Mouse (Mus musculus) heart, adult 2 months (tissue): Measurements from ENCODE around the gene Tlr2. TPM values are rescaled to one million over a fixed set of nuclear protein-coding genes. Genes with fewer than 3 reads are reported as not detected.
"Not testable (repeated sequence)": the region's sequence is repeated elsewhere in the genome, so short reads cannot be mapped to it uniquely, and the experiment has no call there.

Experiments used
- DNase-seq, 2 experiments: peaks; one replicate each; pipeline ENCODE4 v3.0.0; 2021
- H3K27ac ChIP-seq: fragments of 200-600 bp; 2 replicates; pipeline ENCODE4 v1.8.1; 2022
- H3K27me3 ChIP-seq: fragments of 200-500 bp; 2 replicates; pipeline ENCODE4 v1.6.1; 2012; ENCODE audit warnings: mild to moderate bottlenecking, low read length, inconsistent platforms, mixed read lengths; ENCODE audit not compliant: control insufficient read depth, insufficient read depth
- H3K36me3 ChIP-seq: fragments of 200-500 bp; 2 replicates; pipeline ENCODE4 v1.6.1; 2012; ENCODE audit warnings: low read length, inconsistent platforms; ENCODE audit not compliant: control insufficient read depth, insufficient read depth
- H3K4me1 ChIP-seq: fragments of 200-500 bp; 2 replicates; pipeline ENCODE4 v1.6.1; 2011; ENCODE audit warnings: low read length; ENCODE audit not compliant: control insufficient read depth, insufficient read depth
- H3K4me3 ChIP-seq: fragments of 200-600 bp; 2 replicates; pipeline ENCODE4 v1.8.1; 2022
- H3K79me2 ChIP-seq: fragments of 200-500 bp; replicated peaks from 2 replicates; pipeline ENCODE4 v1.6.1; 2012; ENCODE audit warnings: mild to moderate bottlenecking, inconsistent platforms, low read length, moderate library complexity, mixed read lengths; ENCODE audit not compliant: control insufficient read depth, insufficient read depth
- H3K9ac ChIP-seq: fragments of 200-500 bp; 2 replicates; pipeline ENCODE4 v1.6.1; 2012; ENCODE audit warnings: low read depth, mild to moderate bottlenecking, control low read depth, inconsistent platforms, low read length, mixed read lengths
- CTCF ChIP-seq: fragments of 200-600 bp; IDR thresholded peaks from 2 replicates; pipeline ENCODE4 v1.8.1; 2022; ENCODE audit warnings: antibody characterized with exemption, mild to moderate bottlenecking, moderate library complexity
- EP300 ChIP-seq: fragments of 200-500 bp; IDR thresholded peaks from 2 replicates; pipeline ENCODE4 v1.6.1; 2011; ENCODE audit warnings: low read depth, low read length, control low read depth; ENCODE audit not compliant: insufficient read depth
- POLR2A ChIP-seq: fragments of 200-500 bp; IDR thresholded peaks from 2 replicates; pipeline ENCODE4 v1.6.1; 2011; ENCODE audit warnings: mild to moderate bottlenecking, low read depth, low read length, control low read depth; ENCODE audit not compliant: insufficient read depth
- WGBS: fragments of 180-500 bp; shearing (Covaris S2); methylation state at CpG from one replicate; pipeline ENCODE4 v1.1.7; 2018; 5-methylcytosine and 5-hydroxymethylcytosine counted together
- intact Hi-C: fragments of 180-260 bp; cut with DNase I; formaldehyde crosslinking; loops from one replicate; pipeline ENCODE4 v1.15.1; 2025
- long read RNA-seq: library from polyadenylated mRNA; stranded (forward); transcript quantifications from one replicate; pipeline ENCODE4 v2.0.0, GENCODE M21; 2021
- polyA plus RNA-seq: library from polyadenylated mRNA; depleted of rRNA; stranded (reverse); fragments of >200 nt; gene quantifications from 2 replicates; pipeline ENCODE4 v1.2.3, GENCODE M21; 2012; rRNA removed
- total RNA-seq, 2 experiments: library from RNA; stranded (reverse); gene quantifications; 2 replicates each; pipeline ENCODE4 v1.2.3; 2021

Tlr2 gene
- 1 to 10 TPM; 2.0 to 2.6 TPM for total RNA-seq
- polyA plus RNA-seq, result 1.4 and 2.6 TPM in 2 replicates
- long read RNA-seq, result 0 reads

- H3K4me1 ChIP-seq, result no peaks in the 10 kb centered on the region
- H3K27ac ChIP-seq, result peak within 1 kb of the TSS; percentile 82
- intact Hi-C loops, result loop anchor here (1.0 to 5.0 kb wide), 2 partner anchors 58 to 281 kb away; no protein-coding TSS in a partner anchor
- no peaks in the 10 kb centered on the region for H3K36me3 ChIP-seq
- under 1% methylated on average over 35 of the region's 35 CpGs for WGBS
- 0 out of 2 replicates have a peak, but pooled peaks have one; percentile 8 for TF ChIP-seq POLR2A
- TF ChIP-seq EP300, result no peak
- TF ChIP-seq CTCF, result peak; percentile 81
- peak; percentile 87 for DNase-seq
- H3K27me3 ChIP-seq, result no peaks in the 10 kb centered on the region
- H3K4me3 ChIP-seq, result peak within 1 kb of the TSS; percentile 59
- peak within 1 kb of the TSS; percentile 88 for H3K9ac ChIP-seq
- no peaks in the 10 kb centered on the region for H3K79me2 ChIP-seq
Measured at GRCm38 (mm10) chr3:83841095-83841850, at the start of gene Tlr2. Gene Tlr2 (minus strand): TSS chr3:83841767.

GRCm38 (mm10) chr3:83885163-83885562, 43.6 kb upstream of the Tlr2 start:
- Histone ChIP-seq H3K9ac (no peak overlapping the region), H3K79me2 (no peaks in the 10 kb centered on the region), H3K4me1 (no peaks in the 10 kb centered on the region), H3K36me3 (no peaks in the 10 kb centered on the region), H3K4me3 (no peak overlapping the region), H3K27ac (no peak overlapping the region), H3K27me3 (no peaks in the 10 kb centered on the region)
- no peak for TF ChIP-seq EP300
- no peak for TF ChIP-seq POLR2A
- TF ChIP-seq CTCF, result no peak
- DNase-seq, result no peak
- 62% methylated on average over 2 of the region's 2 CpGs for WGBS
- intact Hi-C loops, result no loop called here

DNA sequence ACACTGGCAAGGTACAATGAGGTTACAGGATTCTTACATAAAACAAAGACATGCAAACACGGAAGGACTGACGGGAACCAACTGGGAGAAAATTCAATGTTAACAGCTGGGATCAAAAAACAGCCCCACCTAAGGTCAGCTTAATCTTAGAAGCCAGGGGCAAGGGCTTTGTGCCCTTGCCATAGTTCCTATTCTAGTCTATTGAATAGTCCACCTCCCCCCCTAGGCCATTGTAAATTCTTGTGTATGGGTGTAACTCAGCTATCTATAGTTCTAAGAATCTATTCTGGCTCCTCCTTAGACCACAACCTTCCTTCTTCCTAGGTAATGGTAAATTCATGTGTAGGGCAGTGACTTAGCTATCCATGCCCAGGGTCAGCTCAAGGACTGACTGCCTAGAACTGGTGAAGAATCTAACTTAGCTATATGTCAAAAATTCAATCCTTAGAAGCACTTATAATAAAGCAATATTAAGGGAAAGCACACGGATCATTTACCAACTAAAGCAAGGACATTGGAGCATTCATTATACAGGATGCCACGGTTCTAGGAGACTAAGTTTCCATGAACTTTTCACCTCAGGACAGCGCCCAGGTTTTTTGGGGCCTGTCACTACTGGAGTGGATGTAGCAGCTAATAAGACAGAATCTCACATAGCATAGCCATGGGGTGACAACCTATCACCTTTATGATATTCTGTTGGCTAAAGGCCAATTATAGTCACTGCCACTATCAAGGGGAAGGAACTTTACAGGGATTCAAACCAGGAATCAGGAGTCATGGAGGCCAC, 37.9 kb upstream of the Tlr2 start:
- H3K4me1 ChIP-seq, H3K27ac ChIP-seq, H3K4me3 ChIP-seq, H3K27me3 ChIP-seq, DNase-seq, H3K9ac ChIP-seq, H3K79me2 ChIP-seq, intact Hi-C loops, H3K36me3 ChIP-seq: not testable (repeated sequence)
- 90% methylated on average over 5 of the region's 5 CpGs for WGBS

DNA sequence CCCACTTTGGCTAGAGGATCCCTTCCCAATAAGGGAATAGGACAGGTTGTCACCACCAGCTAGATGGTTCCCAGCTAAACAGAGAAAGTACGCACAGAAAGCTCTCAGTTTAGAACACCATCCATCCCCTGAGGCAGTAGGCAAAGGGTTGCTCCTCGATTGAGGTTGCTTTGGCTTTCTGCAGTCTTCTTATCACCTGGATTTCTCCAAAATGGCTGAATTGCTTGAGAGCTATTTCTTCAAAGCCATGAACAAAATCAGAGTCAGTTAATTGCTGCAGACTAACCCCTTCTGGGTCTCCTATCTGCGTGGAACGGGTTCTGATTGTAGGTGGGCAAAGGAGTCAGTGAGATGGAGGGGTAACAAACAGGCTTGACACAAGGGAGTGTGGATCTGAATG, 37.2 kb upstream of the Tlr2 start:
- WGBS, result 92% methylated on average over 4 of the region's 4 CpGs

DNA sequence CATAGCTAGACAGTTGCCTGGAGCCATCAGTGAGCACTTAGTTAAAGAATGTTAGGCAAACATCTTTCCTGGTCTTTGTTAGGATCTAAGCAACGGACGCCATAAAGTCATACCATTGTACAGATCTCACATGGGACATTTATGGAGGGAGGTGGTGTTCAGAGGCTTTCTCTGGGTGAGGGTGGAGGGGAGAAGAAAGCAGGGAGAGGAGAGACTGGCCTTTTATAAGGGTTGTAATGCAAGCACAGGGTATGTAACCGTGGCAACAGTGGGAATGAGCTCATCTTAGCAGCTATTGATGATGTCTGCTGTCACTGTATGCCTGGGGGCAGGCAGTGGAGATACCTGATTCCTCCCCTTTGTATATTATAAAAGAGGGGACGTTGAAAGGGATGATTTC, 34.7 kb upstream of the Tlr2 start:
- 76% methylated on average over 4 of the region's 4 CpGs for WGBS
- DNase-seq, result no peak
- Histone ChIP-seq H3K27ac (no peak overlapping the region), H3K4me1 (no peaks in the 10 kb centered on the region), H3K4me3 (no peak overlapping the region), H3K36me3 (no peaks in the 10 kb centered on the region), H3K9ac (no peak overlapping the region), H3K27me3 (no peaks in the 10 kb centered on the region), H3K79me2 (no peaks in the 10 kb centered on the region)
- intact Hi-C loops, result no loop called here
- TF ChIP-seq POLR2A (no peak), CTCF (no peak), EP300 (no peak)

More for the DNA sequence above, 37.2 kb upstream of the Tlr2 start:
- no peak for DNase-seq
- no peak overlapping the region for H3K9ac ChIP-seq
- no peak overlapping the region for H3K27ac ChIP-seq
- H3K79me2 ChIP-seq, result no peaks in the 10 kb centered on the region
- no peaks in the 10 kb centered on the region for H3K4me1 ChIP-seq
- TF ChIP-seq CTCF (no peak), POLR2A (no peak), EP300 (no peak)
- intact Hi-C loops, result no loop called here
- H3K27me3 ChIP-seq, result no peaks in the 10 kb centered on the region
- H3K4me3 ChIP-seq, result no peak overlapping the region
- no peaks in the 10 kb centered on the region for H3K36me3 ChIP-seq

DNA sequence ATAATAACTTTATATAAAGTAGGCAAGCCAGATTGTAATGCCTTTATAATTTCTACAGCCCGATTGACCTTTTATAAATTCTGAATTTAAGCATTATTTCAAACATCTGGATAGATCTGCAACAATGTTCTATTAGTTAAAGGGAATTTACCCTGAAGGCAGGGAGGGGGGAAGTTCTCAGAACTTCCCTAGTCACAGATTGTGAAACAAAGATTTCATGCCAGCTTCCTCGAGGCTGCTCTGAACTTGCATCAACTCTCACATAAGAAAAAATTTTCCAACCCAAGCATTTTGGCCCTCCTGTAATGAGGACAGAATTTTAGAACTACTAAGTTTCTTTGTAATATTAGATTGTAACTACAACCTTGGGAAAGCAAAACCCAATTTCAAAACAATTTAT, 33.5 kb upstream of the Tlr2 start:
- H3K4me3 ChIP-seq, H3K79me2 ChIP-seq, H3K27me3 ChIP-seq, H3K9ac ChIP-seq, intact Hi-C loops, DNase-seq, H3K36me3 ChIP-seq, H3K4me1 ChIP-seq, H3K27ac ChIP-seq: not testable (repeated sequence)
- WGBS, result 71% methylated on average over 2 of the region's 2 CpGs

- H3K9ac ChIP-seq, H3K36me3 ChIP-seq, H3K27ac ChIP-seq, DNase-seq, H3K27me3 ChIP-seq, intact Hi-C loops, H3K4me1 ChIP-seq, H3K4me3 ChIP-seq, H3K79me2 ChIP-seq: not testable (repeated sequence)
- 96% methylated on average over 2 of the region's 2 CpGs for WGBS
Measured at GRCm38 (mm10) chr3:83872853-83873252, 31.3 kb upstream of the Tlr2 start.

GRCm38 (mm10) chr3:83871962-83872361, 30.4 kb upstream of the Tlr2 start:
- H3K79me2 ChIP-seq, DNase-seq, H3K9ac ChIP-seq, H3K27ac ChIP-seq, H3K36me3 ChIP-seq, H3K27me3 ChIP-seq, H3K4me1 ChIP-seq, intact Hi-C loops, H3K4me3 ChIP-seq: not testable (repeated sequence)
- WGBS, result 95% methylated on average over 4 of the region's 4 CpGs

- H3K4me3 ChIP-seq, intact Hi-C loops, H3K4me1 ChIP-seq, H3K36me3 ChIP-seq, H3K79me2 ChIP-seq, DNase-seq, H3K9ac ChIP-seq, H3K27me3 ChIP-seq, H3K27ac ChIP-seq: not testable (repeated sequence)
- 84% methylated on average over 7 of the region's 7 CpGs for WGBS
Measured at GRCm38 (mm10) chr3:83871559-83871958, 30.0 kb upstream of the Tlr2 start.
